Mouse (Mus musculus): ENCODE measurements around the gene Taz. TPM values are rescaled to one million over a fixed set of nuclear protein-coding genes. Genes with fewer than 3 reads are reported as not detected.

The Taz gene
- polyA plus RNA-seq, 1 experiment from 2014 or later: 63.9 TPM

DNA sequence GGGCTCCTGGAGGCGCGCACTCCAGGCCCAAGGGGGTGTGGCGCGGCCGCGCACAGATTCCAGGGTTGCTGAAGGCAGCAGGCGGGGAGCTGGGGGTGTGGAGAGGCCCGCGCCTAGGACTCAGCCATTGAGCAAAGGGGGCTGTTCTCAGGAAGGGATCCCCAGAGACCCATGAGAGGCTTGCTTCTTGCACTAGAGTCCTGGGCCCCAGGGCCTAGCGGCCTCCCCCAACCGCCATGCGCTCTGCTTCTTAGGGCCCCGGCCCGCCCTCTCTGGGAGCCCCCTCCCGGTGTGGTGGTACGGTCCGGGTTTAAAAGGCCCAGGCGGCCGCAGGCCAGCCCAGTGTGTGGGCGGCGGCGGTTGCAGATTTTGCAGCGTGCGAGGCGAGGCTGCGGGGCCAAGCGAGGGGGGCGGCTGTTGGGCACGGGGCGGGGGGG, 47.0 kb downstream of the Taz start, which contains the start of gene Plxna3:
TSS of gene Plxna3 (plus strand) at position 342 of the 437 bp plus-strand sequence.
- H3K4me3 ChIP-seq: peak within 1 kb of the TSS; percentile 54
- H3K27me3 ChIP-seq (replicated peaks): no peaks in the 10 kb centered on the region
- peaks cover 19% of the 10 kb centered on the region for H3K4me1 ChIP-seq
- no peaks in the 10 kb centered on the region for H3K36me3 ChIP-seq
- ATAC-seq (ENCODE audit: extremely low read depth, insufficient number of reproducible peaks, low FRiP score, low TSS enrichment): peak; percentile 80
- no peaks in the 10 kb centered on the region for H3K9me3 ChIP-seq
- H3K27ac ChIP-seq (replicated peaks): peak within 1 kb of the TSS; percentile 70
- peak within 1 kb of the TSS; percentile 82 for H3K9ac ChIP-seq
- WGBS: 11% methylated on average over 30 of the region's 30 CpGs
- H3K4me2 ChIP-seq: peak within 1 kb of the TSS; percentile 75

DNA sequence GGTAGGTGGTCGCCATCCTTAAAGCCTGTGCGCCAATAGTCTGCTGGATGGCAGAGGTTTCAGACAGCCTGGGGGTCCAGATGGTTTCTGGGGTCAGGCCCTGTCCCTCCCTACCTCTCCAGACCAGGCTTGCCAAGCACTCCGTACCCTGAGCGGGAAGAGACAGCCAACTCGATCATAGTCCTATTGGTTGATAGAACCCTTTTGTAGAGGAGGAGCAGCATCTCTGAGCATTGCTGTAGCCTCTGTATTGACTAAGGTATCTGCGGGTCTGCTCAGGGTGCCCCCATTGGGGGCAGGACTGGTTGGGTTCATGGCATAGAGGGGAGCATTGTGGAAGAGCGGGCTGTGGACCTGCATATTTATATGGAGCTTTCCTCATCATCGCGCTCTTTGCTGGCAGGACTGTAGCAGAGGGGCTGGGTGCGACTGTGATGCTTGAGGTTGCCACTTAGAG, 47.5 kb downstream of the Taz start:
- Histone ChIP-seq H3K4me1 (peaks cover 19% of the 10 kb centered on the region), H3K9me3 (no peaks in the 10 kb centered on the region), H3K4me3 (peak overlapping the region; percentile 54), H3K36me3 (no peaks in the 10 kb centered on the region), H3K4me2 (peak overlapping the region; percentile 75), H3K9ac (peak overlapping the region; percentile 82), H3K27ac (replicated peaks) (no peak overlapping the region), H3K27me3 (replicated peaks) (no peaks in the 10 kb centered on the region)
- 22% methylated on average over 10 of the region's 10 CpGs for whole genome bisulfite sequencing
- ATAC-seq (ENCODE audit: extremely low read depth, insufficient number of reproducible peaks, low FRiP score, low TSS enrichment): peak; percentile 7; the same call in 1 of the 2 replicates

DNA sequence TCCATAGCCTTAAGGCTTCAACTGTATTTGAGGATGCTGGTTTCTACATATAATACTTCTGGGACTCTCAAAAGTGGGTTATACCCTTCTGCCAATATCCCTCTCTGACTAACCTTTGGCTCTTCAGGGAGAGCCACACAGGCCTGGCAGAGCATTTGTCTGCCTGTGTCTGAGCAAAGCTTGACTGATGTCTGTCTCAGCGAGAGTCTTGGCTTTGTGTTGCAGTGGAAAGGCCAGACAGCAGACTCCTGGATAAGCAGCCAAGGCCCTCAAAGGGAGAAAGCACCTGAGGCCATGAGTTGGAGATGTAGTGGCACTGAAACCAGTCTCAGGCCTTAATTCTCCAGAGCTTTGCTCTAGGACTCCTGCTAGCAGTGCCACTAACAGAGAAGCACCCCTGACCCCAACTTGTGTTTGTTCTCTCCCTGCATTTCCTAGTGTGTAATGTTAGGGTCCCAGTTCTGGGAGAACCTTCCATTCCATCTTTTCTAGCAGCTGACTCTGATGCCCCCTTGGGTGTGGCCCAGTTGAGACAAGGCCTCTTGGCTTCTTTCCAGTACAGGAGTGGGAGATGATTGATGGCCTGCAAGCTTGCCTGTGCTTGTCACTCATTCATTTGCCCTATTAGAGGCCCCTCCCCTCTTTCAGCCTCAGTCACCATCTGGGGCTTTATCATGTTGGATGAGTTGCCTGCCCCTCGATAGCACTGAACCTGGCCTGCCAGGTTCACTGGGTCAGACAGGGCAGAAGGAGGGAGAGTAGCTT, 48.6 kb downstream of the Taz start:
- Histone ChIP-seq H3K27ac (replicated peaks) (0 out of 2 replicates have a peak overlapping the region, but pooled peaks have one; percentile 1), H3K27me3 (replicated peaks) (no peaks in the 10 kb centered on the region), H3K4me3 (peak overlapping the region; percentile 54; the same call in 1 of the 2 replicates), H3K9ac (0 out of 2 replicates have a peak overlapping the region, but pooled peaks have one; percentile 82), H3K36me3 (0 out of 2 replicates have a peak, but pooled peaks cover 6% of the 10 kb centered on the region), H3K9me3 (no peaks in the 10 kb centered on the region), H3K4me1 (peaks cover 19% of the 10 kb centered on the region), H3K4me2 (peak overlapping the region; percentile 75)
- WGBS: 36% methylated on average over 2 of the region's 2 CpGs
- no peak for ATAC-seq (ENCODE audit: extremely low read depth, insufficient number of reproducible peaks, low FRiP score, low TSS enrichment)

Small RNA genes lying within 50 kb of the gene (microRNA-seq; reads per million reads assigned to microRNA genes)
- not detected for gene Mir7091
- gene Mir7092: not detected

Other genes with a start within 250 kb of the Taz start
- not detected in 2 replicates for gene Opn1mw, start 154.4 kb upstream of the Taz start, polyA plus RNA-seq (2015; fragmentation: Nextera tagmentation; extraction: Ambion mirVana)
- gene Mecp2, start 146.5 kb upstream of the Taz start, polyA plus RNA-seq (2015; fragmentation: Nextera tagmentation; extraction: Ambion mirVana): 9.9 and 10.7 TPM in 2 replicates
- not detected in 2 replicates for gene Tex28, start 114.1 kb upstream of the Taz start, polyA plus RNA-seq (2015; fragmentation: Nextera tagmentation; extraction: Ambion mirVana)
- not detected in 2 replicates for gene Tktl1, start 104.7 kb upstream of the Taz start, polyA plus RNA-seq (2015; fragmentation: Nextera tagmentation; extraction: Ambion mirVana)
- 136 and 154 TPM in 2 replicates for gene Flna, start 32.1 kb upstream of the Taz start, polyA plus RNA-seq (2015; fragmentation: Nextera tagmentation; extraction: Ambion mirVana)
- 16.3 and 17.2 TPM in 2 replicates for gene Emd, start 27.2 kb upstream of the Taz start, polyA plus RNA-seq (2015; fragmentation: Nextera tagmentation; extraction: Ambion mirVana)
- gene Rpl10, start 11.1 kb upstream of the Taz start, polyA plus RNA-seq (2015; fragmentation: Nextera tagmentation; extraction: Ambion mirVana): 437 and 511 TPM in 2 replicates
- 9.9 and 13.4 TPM in 2 replicates for gene Dnase1l1, start 425 bp downstream of the Taz start, polyA plus RNA-seq (2015; fragmentation: Nextera tagmentation; extraction: Ambion mirVana)
- gene Atp6ap1, start 15.2 kb downstream of the Taz start, polyA plus RNA-seq (2015; fragmentation: Nextera tagmentation; extraction: Ambion mirVana): 117 and 131 TPM in 2 replicates
- gene Gdi1, start 23.1 kb downstream of the Taz start, polyA plus RNA-seq (2015; fragmentation: Nextera tagmentation; extraction: Ambion mirVana): 136 and 152 TPM in 2 replicates
- gene Fam50a, start 31.1 kb downstream of the Taz start, polyA plus RNA-seq (2015; fragmentation: Nextera tagmentation; extraction: Ambion mirVana): 49.5 and 55.5 TPM in 2 replicates
- 5.3 and 7.5 TPM in 2 replicates for gene Plxna3, start 47.2 kb downstream of the Taz start, polyA plus RNA-seq (2015; fragmentation: Nextera tagmentation; extraction: Ambion mirVana)
- 90.1 and 98.3 TPM in 2 replicates for gene Lage3, start 71.7 kb downstream of the Taz start, polyA plus RNA-seq (2015; fragmentation: Nextera tagmentation; extraction: Ambion mirVana)
- 59.3 TPM in 2 replicates for gene Ubl4a, start 91.3 kb downstream of the Taz start, polyA plus RNA-seq (2015; fragmentation: Nextera tagmentation; extraction: Ambion mirVana)
- 16.1 and 16.3 TPM in 2 replicates for gene Slc10a3, start 91.4 kb downstream of the Taz start, polyA plus RNA-seq (2015; fragmentation: Nextera tagmentation; extraction: Ambion mirVana)
- gene Fam3a, start 111.4 kb downstream of the Taz start, polyA plus RNA-seq (2015; fragmentation: Nextera tagmentation; extraction: Ambion mirVana): 25.3 and 28.5 TPM in 2 replicates
- gene Ikbkg, start 111.4 kb downstream of the Taz start, polyA plus RNA-seq (2015; fragmentation: Nextera tagmentation; extraction: Ambion mirVana): 17.4 and 18.1 TPM in 2 replicates
- 20.4 and 21.7 TPM in 2 replicates for gene G6pdx, start 147.3 kb downstream of the Taz start, polyA plus RNA-seq (2015; fragmentation: Nextera tagmentation; extraction: Ambion mirVana)
- not detected in 2 replicates for gene Gm6880, start 199.5 kb downstream of the Taz start, polyA plus RNA-seq (2015; fragmentation: Nextera tagmentation; extraction: Ambion mirVana)

All from heart, embryonic 13.5 days (tissue).